Mouse (Mus musculus): Measurements from ENCODE around the gene Clrn3.
A peak's percentile ranks its signal among the peaks of the same experiment; 100 is the strongest.
"Not testable (repeated sequence)": the region's sequence is repeated elsewhere in the genome, so short reads cannot be mapped to it uniquely, and the experiment has no call there.

Clrn3 gene

GRCm38 (mm10) chr7:135535908-135536307, 7.5 kb upstream of the Clrn3 start:
- DNase-seq (ENCODE audit: low read depth), result no peak

- DNase-seq (ENCODE audit: low read depth), result no peak
Measured at GRCm38 (mm10) chr7:135534548-135535189, 6.2 kb upstream of the Clrn3 start.

- DNase-seq (ENCODE audit: low read depth), result no peak
Measured at GRCm38 (mm10) chr7:135529068-135529467, 614 bp upstream of the Clrn3 start.

GRCm38 (mm10) chr7:135527169-135527568, 1.3 kb downstream of the Clrn3 start:
- DNase-seq (ENCODE audit: low read depth), result no peak

GRCm38 (mm10) chr7:135526574-135527152, 1.8 kb downstream of the Clrn3 start:
- no peak for DNase-seq (ENCODE audit: low read depth)

- no peak for DNase-seq (ENCODE audit: low read depth)
Measured at GRCm38 (mm10) chr7:135524424-135524967, 4.0 kb downstream of the Clrn3 start.

- no peak for DNase-seq (ENCODE audit: low read depth)
Measured at GRCm38 (mm10) chr7:135523981-135524380, 4.5 kb downstream of the Clrn3 start.

GRCm38 (mm10) chr7:135521755-135522512, 6.5 kb downstream of the Clrn3 start:
- no peak for DNase-seq (ENCODE audit: low read depth)

- DNase-seq (ENCODE audit: low read depth), result no peak
Measured at GRCm38 (mm10) chr7:135520241-135520640, 8.2 kb downstream of the Clrn3 start.

GRCm38 (mm10) chr7:135517191-135517590, 11.3 kb downstream of the Clrn3 start:
- peak; percentile 50 for DNase-seq (ENCODE audit: low read depth)

GRCm38 (mm10) chr7:135511723-135512122, 16.7 kb downstream of the Clrn3 start:
- no peak for DNase-seq (ENCODE audit: low read depth)

GRCm38 (mm10) chr7:135510431-135510830, 18.0 kb downstream of the Clrn3 start:
- no peak for DNase-seq (ENCODE audit: low read depth)

- no peak for DNase-seq (ENCODE audit: low read depth)
Measured at GRCm38 (mm10) chr7:135509272-135509671, 19.2 kb downstream of the Clrn3 start.

GRCm38 (mm10) chr7:135508602-135509001, 19.9 kb downstream of the Clrn3 start:
- no peak for DNase-seq (ENCODE audit: low read depth)

GRCm38 (mm10) chr7:135506506-135506905, 21.9 kb downstream of the Clrn3 start:
- DNase-seq (ENCODE audit: low read depth), result not testable (repeated sequence)

- no peak for DNase-seq (ENCODE audit: low read depth)
Measured at GRCm38 (mm10) chr7:135499403-135499802, 29.1 kb downstream of the Clrn3 start.

GRCm38 (mm10) chr7:135498565-135499186, 29.8 kb downstream of the Clrn3 start:
- DNase-seq (ENCODE audit: low read depth), result no peak

- DNase-seq (ENCODE audit: low read depth), result no peak
Measured at GRCm38 (mm10) chr7:135495303-135495702, 33.2 kb downstream of the Clrn3 start.

GRCm38 (mm10) chr7:135490500-135490886, 38.0 kb downstream of the Clrn3 start:
- DNase-seq (ENCODE audit: low read depth), result no peak

- no peak for DNase-seq (ENCODE audit: low read depth)
Measured at GRCm38 (mm10) chr7:135489724-135490499, 38.5 kb downstream of the Clrn3 start.

- DNase-seq (ENCODE audit: low read depth), result peak; percentile 47
Measured at GRCm38 (mm10) chr7:135488214-135488810, 40.1 kb downstream of the Clrn3 start.

Data from naive thymus-derived CD4-positive, alpha-beta T cell, adult 2 months (primary cell).